Comparison of ENCODE assay signal across 21 mouse cellular contexts in the genomic region with DNA sequence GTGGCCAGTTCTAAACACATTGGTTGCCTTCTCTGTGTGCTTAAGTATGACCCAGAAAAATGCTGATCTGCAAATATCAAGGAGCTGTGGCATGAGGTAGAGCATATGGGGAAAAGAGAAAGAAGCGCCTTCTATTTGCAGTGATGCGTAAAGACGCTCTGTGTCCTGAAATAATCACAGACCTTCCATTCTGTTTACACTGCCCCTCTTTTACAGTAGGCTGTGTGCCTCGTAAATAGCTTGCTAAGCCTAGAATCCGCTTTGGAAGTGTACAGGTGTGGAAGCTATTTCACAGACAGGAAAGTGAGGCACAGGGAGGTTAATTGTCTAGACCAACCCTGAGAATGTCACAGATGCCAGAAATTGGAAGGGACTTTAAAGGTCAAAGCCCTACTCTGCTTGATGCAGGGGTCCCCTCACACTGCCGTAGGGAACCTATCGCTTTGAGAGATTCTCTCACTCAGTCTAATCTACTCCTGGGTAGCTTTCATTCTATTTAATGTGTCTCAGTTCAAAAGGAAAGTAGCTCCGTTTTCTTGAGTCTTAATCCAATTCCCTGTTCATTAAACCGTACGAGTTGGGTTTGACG.
"Had no signal": no experiment of that assay in that cellular context is flagged by ENCODE, and none has a peak within 500 bp of the region (broad histone marks: within the 10 kb centered on the region; RNA-seq: fewer than 3 reads in every experiment).

No protein-coding gene starts in this region.

- H3K4me2 ChIP-seq: limb, embryonic 12.5 days; limb, embryonic 15.5 days; liver, embryonic 11.5 days; lung, embryonic 14.5 days; neural tube, embryonic 12.5 days; neural tube, embryonic 15.5 days had no signal

- H3K36me3 ChIP-seq: limb, embryonic 12.5 days; limb, embryonic 15.5 days; neural tube, embryonic 12.5 days; neural tube, embryonic 15.5 days had no signal

- ATAC-seq: intestine, postnatal 0 days; liver, postnatal 0 days; lung, postnatal 0 days had no signal

- DNase-seq: kidney, adult 2 months; kidney, postnatal 25 days; layer of hippocampus, adult 9-11 months; layer of hippocampus, postnatal 36 days; left cerebral cortex, postnatal 4 days; liver, postnatal 0 days; lung, embryonic 14.5 days; thymus, adult 18-20 months; thymus, postnatal 36 days had no signal

- H3K27ac ChIP-seq: kidney, postnatal 0 days; layer of hippocampus, adult 2 months; left cerebral cortex, adult 2 months; limb, embryonic 12.5 days; limb, embryonic 15.5 days; liver, embryonic 14.5 days; macrophage; neural tube, embryonic 12.5 days; neural tube, embryonic 15.5 days had no signal

- H3K4me3 ChIP-seq: layer of hippocampus, adult 2 months; left cerebral cortex, adult 2 months; limb, embryonic 12.5 days; limb, embryonic 15.5 days; neural tube, embryonic 12.5 days; neural tube, embryonic 15.5 days had no signal

- H3K4me1 ChIP-seq: neural tube, embryonic 12.5 days had no signal

- H3K9me3 ChIP-seq: limb, embryonic 12.5 days; limb, embryonic 15.5 days; neural tube, embryonic 12.5 days; neural tube, embryonic 15.5 days had no signal

- H3K27me3 ChIP-seq: limb, embryonic 12.5 days; limb, embryonic 15.5 days; neural tube, embryonic 12.5 days; neural tube, embryonic 15.5 days had no signal

- H3K9ac ChIP-seq: limb, embryonic 12.5 days; limb, embryonic 15.5 days; liver, embryonic 14.5 days; liver, postnatal 0 days; lung, embryonic 14.5 days; neural tube, embryonic 12.5 days; neural tube, embryonic 15.5 days had no signal
